Mouse (Mus musculus) embryonic fibroblast, embryonic 13.5 days (primary cell): Measurements from ENCODE around the gene Slc25a17.

Source experiments
- CTCF ChIP-seq: IDR thresholded peaks from 2 replicates; pipeline ENCODE4 v1.5.1; 2011; ENCODE audit warnings: mild to moderate bottlenecking, control low read depth, low read length, moderate library complexity, borderline replicate concordance; ENCODE audit not compliant: insufficient read depth
- POLR2A ChIP-seq: IDR thresholded peaks from 2 replicates; pipeline ENCODE4 v1.6.1; 2011; ENCODE audit warnings: low read depth, mild to moderate bottlenecking, control low read depth, low read length, moderate library complexity

DNA sequence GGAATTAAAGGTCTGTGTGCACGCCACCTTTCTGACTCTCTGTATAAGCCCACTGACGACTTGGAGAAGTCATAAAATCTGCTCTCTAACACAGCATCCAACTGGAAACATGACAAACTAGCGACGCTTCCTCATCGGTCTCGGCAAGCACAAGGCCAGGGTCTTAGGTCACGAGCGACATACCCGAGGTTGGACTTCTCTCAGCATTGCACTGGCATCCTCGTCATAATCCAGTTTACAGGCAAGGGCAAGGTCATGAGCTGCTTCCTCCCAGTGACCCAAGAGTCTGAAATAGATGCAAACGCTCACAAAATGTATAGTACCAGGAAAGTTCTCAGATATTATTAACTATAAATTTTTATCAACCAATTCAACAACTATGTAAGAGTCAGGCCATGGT lies 14.0 kb upstream of the Slc25a17 start:
- TF ChIP-seq CTCF (no peak), POLR2A (no peak)
